Mouse (Mus musculus) C2C12 (cell line): ENCODE measurements at regions not wholly inside any gene's neighbourhood (a gene's known extent, or its start where the extent isn't known, plus 50 kb on each side); places are given as distances from the start of the nearest gene placed in this dataset.
A peak's percentile ranks its signal among the peaks of the same experiment; 100 is the strongest.

ENCODE experiments used
- H3K27me3 ChIP-seq: one replicate; pipeline ENCODE4 v1.6.1; 2011; ENCODE audit not compliant: control insufficient read depth, insufficient read depth, insufficient read length
- H3K36me3 ChIP-seq: one replicate; pipeline ENCODE4 v1.6.1; 2011; ENCODE audit not compliant: control insufficient read depth, insufficient read depth
- H3K4me3 ChIP-seq: one replicate; pipeline ENCODE4 v1.5.1; 2011; ENCODE audit warnings: mild to moderate bottlenecking, control low read depth; ENCODE audit not compliant: poor library complexity, insufficient read depth, severe bottlenecking
- H3K79me2 ChIP-seq: one replicate; pipeline ENCODE4 v1.6.1; 2011; ENCODE audit not compliant: control insufficient read depth, insufficient read depth
- H3K79me3 ChIP-seq: one replicate; pipeline ENCODE4 v1.6.1; 2011; ENCODE audit warnings: low read depth, control low read depth
- H3ac ChIP-seq: one replicate; pipeline ENCODE3; 2011; ENCODE audit warnings: low read depth; ENCODE audit not compliant: control insufficient read depth, insufficient read length
- CEBPB ChIP-seq: IDR thresholded peaks from one replicate; pipeline ENCODE4 v1.6.1; 2011; ENCODE audit warnings: low read depth, mild to moderate bottlenecking, control low read depth, moderate library complexity
- CTCF ChIP-seq: IDR thresholded peaks from one replicate; pipeline ENCODE4 v1.5.1; 2011; ENCODE audit not compliant: control insufficient read depth, insufficient read depth, insufficient read length
- FOSL1 ChIP-seq: IDR thresholded peaks from one replicate; pipeline ENCODE4 v1.8.0; 2011; ENCODE audit warnings: mild to moderate bottlenecking, low read length; ENCODE audit not compliant: poor library complexity, insufficient read depth, severe bottlenecking
- MAX ChIP-seq: IDR thresholded peaks from one replicate; pipeline ENCODE4 v1.6.1; 2011; ENCODE audit warnings: mild to moderate bottlenecking, control low read depth
- MYOD1 ChIP-seq: IDR thresholded peaks from one replicate; pipeline ENCODE4 v1.6.1; 2011; ENCODE audit warnings: low read depth; ENCODE audit not compliant: control insufficient read depth, insufficient read length
- MYOG ChIP-seq: IDR thresholded peaks from one replicate; pipeline ENCODE4 v1.6.1; 2011; ENCODE audit not compliant: control insufficient read depth, insufficient read length; ENCODE audit errors: extremely low read depth
- USF1 ChIP-seq: IDR thresholded peaks from one replicate; pipeline ENCODE4 v1.6.1; 2011; ENCODE audit warnings: low read depth, mild to moderate bottlenecking, control low read depth, moderate library complexity

DNA sequence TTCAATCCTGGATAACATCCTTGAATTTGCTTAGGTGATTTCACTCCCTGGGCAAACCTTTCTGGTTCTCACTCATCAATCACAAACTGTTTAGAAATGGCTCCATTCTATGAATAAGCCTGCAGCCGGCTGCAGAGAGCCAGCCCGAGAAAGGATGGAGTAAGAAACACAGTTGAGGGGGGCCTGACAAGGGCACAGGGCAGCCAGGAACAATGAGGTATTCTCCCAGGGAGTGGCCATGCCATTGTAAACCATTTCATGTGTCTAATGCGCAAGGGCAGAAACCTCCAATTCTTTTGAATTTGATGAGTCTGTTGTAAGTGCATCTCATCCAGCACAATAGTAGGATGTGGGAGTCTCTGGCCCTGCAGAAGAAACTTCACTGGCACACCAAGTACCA lies 350.7 kb downstream of the Phf14 start:
- H3K79me3 ChIP-seq, result no peaks in the 10 kb centered on the region
- no peak overlapping the region for H3ac ChIP-seq
- H3K4me3 ChIP-seq, result no peak overlapping the region
- H3K27me3 ChIP-seq, result no peaks in the 10 kb centered on the region
- no peaks in the 10 kb centered on the region for H3K36me3 ChIP-seq
- H3K79me2 ChIP-seq, result no peaks in the 10 kb centered on the region
- TF ChIP-seq CTCF, result no peak
- no peak for TF ChIP-seq MAX
- TF ChIP-seq USF1, result no peak
- TF ChIP-seq CEBPB, result no peak
- no peak for TF ChIP-seq MYOD1
- TF ChIP-seq MYOG, result no peak
- TF ChIP-seq FOSL1, result no peak

DNA sequence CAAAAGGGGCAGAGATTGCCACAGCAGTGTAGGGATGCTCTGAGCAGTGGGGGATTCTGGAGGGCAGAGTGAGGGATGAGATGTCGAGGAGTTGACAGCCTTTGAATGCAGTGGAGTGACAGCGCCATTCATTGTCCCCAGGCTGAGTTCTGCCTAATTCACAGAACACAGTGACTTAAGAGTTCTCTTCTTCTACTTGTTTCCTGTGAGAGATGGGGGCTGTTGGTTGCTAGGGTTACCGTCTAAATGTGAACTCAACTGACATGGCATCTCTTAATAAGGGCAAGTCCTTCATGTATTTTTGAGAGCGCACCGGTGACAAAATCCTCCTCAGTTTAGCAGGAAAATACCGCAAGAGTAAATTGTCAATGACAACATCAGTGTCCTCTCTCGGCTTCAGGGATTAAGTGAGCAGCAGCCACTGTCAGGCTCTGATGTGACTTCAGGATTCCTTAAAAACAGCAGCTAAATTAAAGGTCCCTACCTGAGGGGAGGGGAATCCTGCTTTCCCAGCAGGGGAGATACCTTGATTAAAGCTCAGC lies 351.4 kb downstream of the Phf14 start:
- Histone ChIP-seq H3ac (no peak overlapping the region), H3K79me2 (no peaks in the 10 kb centered on the region), H3K4me3 (no peak overlapping the region), H3K79me3 (no peaks in the 10 kb centered on the region), H3K27me3 (no peaks in the 10 kb centered on the region), H3K36me3 (no peaks in the 10 kb centered on the region)
- TF ChIP-seq MYOD1 (no peak), USF1 (no peak), MAX (no peak), MYOG (no peak), CTCF (no peak)

- H3K4me3 ChIP-seq, result no peak overlapping the region
Measured at GRCm38 (mm10) chr6:12259629-12260028, 352.0 kb downstream of the Phf14 start.

GRCm38 (mm10) chr6:12260325-12261076 lies 352.9 kb downstream of the Phf14 start:
- no peaks in the 10 kb centered on the region for H3K79me3 ChIP-seq
- H3K27me3 ChIP-seq, result no peaks in the 10 kb centered on the region
- H3K36me3 ChIP-seq, result no peaks in the 10 kb centered on the region
- H3ac ChIP-seq, result no peak overlapping the region
- no peak overlapping the region for H3K4me3 ChIP-seq
- TF ChIP-seq CTCF, result peak; percentile 31
- TF ChIP-seq MYOG, result no peak
- no peak for TF ChIP-seq MAX
- TF ChIP-seq CEBPB, result no peak
- no peak for TF ChIP-seq MYOD1
- no peak for TF ChIP-seq FOSL1
- no peak for TF ChIP-seq USF1
- H3K79me2 ChIP-seq, result no peaks in the 10 kb centered on the region

More at GRCm38 (mm10) chr6:12259629-12260028, 352.0 kb downstream of the Phf14 start:
- no peaks in the 10 kb centered on the region for H3K79me3 ChIP-seq
- TF ChIP-seq MYOD1 (no peak), USF1 (no peak), FOSL1 (no peak), CTCF (no peak), MAX (no peak), CEBPB (no peak), MYOG (no peak)
- no peak overlapping the region for H3ac ChIP-seq
- no peaks in the 10 kb centered on the region for H3K36me3 ChIP-seq
- H3K27me3 ChIP-seq, result no peaks in the 10 kb centered on the region
- no peaks in the 10 kb centered on the region for H3K79me2 ChIP-seq
